Mouse (Mus musculus) MEL (cell line): Measurements from ENCODE around the gene Sfrp4. TPM values are rescaled to one million over a fixed set of nuclear protein-coding genes. Genes with fewer than 3 reads are reported as not detected.

Experiments
- DNase-seq: peaks from one replicate; pipeline ENCODE4 v3.0.0; 2011; ENCODE audit warnings: low read depth, low spot score
- H3K27ac ChIP-seq: 2 replicates; pipeline ENCODE4 v1.5.1; 2012; ENCODE audit warnings: low read depth, mild to moderate bottlenecking, control low read depth, low read length, moderate library complexity; ENCODE audit not compliant: control insufficient read depth
- H3K27me3 ChIP-seq, 2 experiments: fragments of 150-350 bp in 1 of 2; sonication (generic) in 1 of 2; 2 replicates each; pipeline ENCODE4 v1.6.1; 2012; ENCODE audit warnings: low read length in 2 of 2, mild to moderate bottlenecking in 2 of 2, improper control_type of control experiment in 1 of 2, moderate library complexity in 1 of 2; ENCODE audit not compliant: insufficient read depth in 2 of 2, control insufficient read depth in 1 of 2
- H3K36me3 ChIP-seq, 2 experiments: 2 replicates each; pipeline ENCODE4 v1.6.1; 2012 to 2014; ENCODE audit warnings: low read length in 2 of 2, improper control_type of control experiment in 1 of 2, inconsistent platforms in 1 of 2, mild to moderate bottlenecking in 1 of 2; ENCODE audit not compliant: insufficient read depth in 2 of 2, control insufficient read depth in 1 of 2
- H3K4me1 ChIP-seq, 2 experiments: fragments of 150-350 bp in 1 of 2; sonication (generic) in 1 of 2; 2 replicates each; pipeline ENCODE4 v1.6.1; 2012; ENCODE audit warnings: low read length in 2 of 2, improper control_type of control experiment in 1 of 2, mild to moderate bottlenecking in 1 of 2; ENCODE audit not compliant: insufficient read depth in 2 of 2, control insufficient read depth in 1 of 2
- H3K4me3 ChIP-seq, 2 experiments: fragments of 150-350 bp in 1 of 2; sonication (generic) in 1 of 2; 2 replicates each; pipeline ENCODE4 v1.5.1; 2012; ENCODE audit warnings: low read depth in 2 of 2, low read length in 2 of 2, mild to moderate bottlenecking in 2 of 2, moderate library complexity in 2 of 2, control low read depth in 1 of 2, improper control_type of control experiment in 1 of 2; ENCODE audit not compliant: control insufficient read depth in 1 of 2, insufficient read depth in 1 of 2
- H3K79me2 ChIP-seq: 2 replicates; pipeline ENCODE4 v1.6.1; 2012; ENCODE audit warnings: mild to moderate bottlenecking, low read length, moderate library complexity; ENCODE audit not compliant: control insufficient read depth, poor library complexity, insufficient read depth
- H3K9ac ChIP-seq: 2 replicates; pipeline ENCODE4 v1.6.1; 2012; ENCODE audit warnings: low read depth, mild to moderate bottlenecking, control low read depth, low read length, moderate library complexity; ENCODE audit not compliant: control insufficient read depth, poor library complexity, severe bottlenecking
- H3K9me3 ChIP-seq: fragments of 150-350 bp; sonication (generic); replicated peaks from 2 replicates; pipeline ENCODE4 v1.6.1; 2012; ENCODE audit warnings: mild to moderate bottlenecking, low read length, improper control_type of control experiment, moderate library complexity; ENCODE audit not compliant: insufficient read depth
- BHLHE40 ChIP-seq: IDR thresholded peaks from 2 replicates; pipeline ENCODE4 v1.6.1; 2012; ENCODE audit warnings: low read depth, mild to moderate bottlenecking, inconsistent platforms, low read length, improper control_type of control experiment, borderline replicate concordance
- CHD1 ChIP-seq: IDR thresholded peaks from 2 replicates; pipeline ENCODE4 v1.6.1; 2012; ENCODE audit warnings: low read depth, mild to moderate bottlenecking, inconsistent platforms, low read length, improper control_type of control experiment
- E2F4 ChIP-seq: IDR thresholded peaks from 2 replicates; pipeline ENCODE4 v1.6.1; 2011; ENCODE audit warnings: low read depth, low read length, improper control_type of control experiment, borderline replicate concordance
- ETS1 ChIP-seq: IDR thresholded peaks from 2 replicates; pipeline ENCODE4 v1.6.1; 2012; ENCODE audit warnings: low read depth, mild to moderate bottlenecking, inconsistent platforms, low read length, improper control_type of control experiment, moderate library complexity
- GABPA ChIP-seq: IDR thresholded peaks from 2 replicates; pipeline ENCODE4 v1.6.1; 2012; ENCODE audit warnings: low read depth, mild to moderate bottlenecking, inconsistent platforms, low read length, improper control_type of control experiment, moderate library complexity
- JUND ChIP-seq: IDR thresholded peaks from 2 replicates; pipeline ENCODE4 v1.6.1; 2011; ENCODE audit warnings: low read depth, mild to moderate bottlenecking, improper control_type of control experiment, low read length
- KAT2A ChIP-seq: conservative IDR thresholded peaks from 2 replicates; pipeline ENCODE4 v1.6.1; 2012; ENCODE audit warnings: low read depth, low read length, improper control_type of control experiment, inconsistent platforms
- MAFK ChIP-seq: IDR thresholded peaks from 2 replicates; pipeline ENCODE4 v1.6.1; 2011; ENCODE audit warnings: low read depth, mild to moderate bottlenecking, low read length, improper control_type of control experiment, borderline replicate concordance
- MAX ChIP-seq: IDR thresholded peaks from 2 replicates; pipeline ENCODE4 v1.6.1; 2011; ENCODE audit warnings: low read length, improper control_type of control experiment
- MAZ ChIP-seq: IDR thresholded peaks from 2 replicates; pipeline ENCODE4 v1.6.1; 2012; ENCODE audit warnings: low read depth, mild to moderate bottlenecking, inconsistent platforms, low read length, improper control_type of control experiment
- MXI1 ChIP-seq: IDR thresholded peaks from 2 replicates; pipeline ENCODE4 v1.6.1; 2011; ENCODE audit warnings: mild to moderate bottlenecking, low read depth, low read length, improper control_type of control experiment
- MYB ChIP-seq: IDR thresholded peaks from 2 replicates; pipeline ENCODE4 v1.6.1; 2011; ENCODE audit warnings: mild to moderate bottlenecking, low read depth, low read length, improper control_type of control experiment
- NRF1 ChIP-seq: IDR thresholded peaks from 2 replicates; pipeline ENCODE4 v1.6.1; 2014; ENCODE audit warnings: low read depth, mild to moderate bottlenecking, inconsistent platforms, low read length, improper control_type of control experiment, moderate library complexity; ENCODE audit not compliant: poor library complexity, insufficient read depth, severe bottlenecking
- POLR2A ChIP-seq, 2 experiments: IDR thresholded peaks; 2 replicates each; pipeline ENCODE4 v1.6.1; 2011 to 2012; ENCODE audit warnings: low read length in 2 of 2, mild to moderate bottlenecking in 2 of 2, control low read depth in 1 of 2, improper control_type of control experiment in 1 of 2, low read depth in 1 of 2, moderate library complexity in 1 of 2; ENCODE audit not compliant: control insufficient read depth in 1 of 2, insufficient read depth in 1 of 2, poor library complexity in 1 of 2
- POLR2AphosphoS2 ChIP-seq: IDR thresholded peaks from 2 replicates; pipeline ENCODE4 v1.6.1; 2011; ENCODE audit warnings: low read length, improper control_type of control experiment
- POLR2AphosphoS5 ChIP-seq: IDR thresholded peaks from 2 replicates; pipeline ENCODE4 v1.6.1; 2012; ENCODE audit warnings: low read depth, borderline replicate concordance, mild to moderate bottlenecking, inconsistent platforms, low read length, moderate library complexity, mixed read lengths
- RCOR1 ChIP-seq: IDR thresholded peaks from 2 replicates; pipeline ENCODE4 v1.6.1; 2012; ENCODE audit warnings: low read depth, mild to moderate bottlenecking, inconsistent platforms, low read length, improper control_type of control experiment
- SIN3A ChIP-seq: IDR thresholded peaks from 2 replicates; pipeline ENCODE4 v1.6.1; 2012; ENCODE audit warnings: low read length, improper control_type of control experiment, inconsistent platforms
- TAL1 ChIP-seq: IDR thresholded peaks from 2 replicates; pipeline ENCODE4 v1.6.1; 2012; ENCODE audit warnings: mild to moderate bottlenecking, inconsistent platforms, low read length, moderate library complexity, mixed read lengths
- TBP ChIP-seq: IDR thresholded peaks from 2 replicates; pipeline ENCODE4 v1.8.0; 2011; ENCODE audit warnings: low read depth, low read length, improper control_type of control experiment
- TCF12 ChIP-seq: IDR thresholded peaks from 2 replicates; pipeline ENCODE4 v1.6.1; 2014; ENCODE audit warnings: low read depth, mild to moderate bottlenecking, inconsistent platforms, low read length, improper control_type of control experiment, moderate library complexity
- USF1 ChIP-seq: IDR thresholded peaks from 2 replicates; pipeline ENCODE4 v1.6.1; 2014; ENCODE audit warnings: low read depth, mild to moderate bottlenecking, inconsistent platforms, low read length, improper control_type of control experiment, moderate library complexity
- ZC3H11A ChIP-seq: IDR thresholded peaks from 2 replicates; pipeline ENCODE4 v1.6.1; 2012; ENCODE audit warnings: low read depth, mild to moderate bottlenecking, inconsistent platforms, low read length, improper control_type of control experiment
- ZMIZ1 ChIP-seq: IDR thresholded peaks from 2 replicates; pipeline ENCODE4 v1.6.1; 2012; ENCODE audit warnings: low read depth, mild to moderate bottlenecking, inconsistent platforms, low read length, improper control_type of control experiment, moderate library complexity
- polyA plus RNA-seq, 2 experiments: library from polyadenylated mRNA; stranded (reverse) in 1 of 2; unstranded in 1 of 2; fragments of >175 nt in 1 of 2; fragments of >200 nt in 1 of 2; gene quantifications; 2 replicates each; pipeline versions ENCODE4 v1.2.1 to v1.2.4; 2012; ENCODE audit warnings: low replicate concordance in 2 of 2, low read depth in 1 of 2; ENCODE audit not compliant: insufficient read length in 2 of 2, insufficient read depth in 1 of 2, missing spikeins in 1 of 2
- total RNA-seq: library from RNA; depleted of rRNA; stranded (reverse); fragments of 300-350 nt; gene quantifications from 2 replicates; pipeline ENCODE4 v1.2.3, GENCODE M21; 2012

Gene Sfrp4
- total and polyA plus RNA-seq, 3 experiments, result 0.19 TPM; not detected in 2

DNA sequence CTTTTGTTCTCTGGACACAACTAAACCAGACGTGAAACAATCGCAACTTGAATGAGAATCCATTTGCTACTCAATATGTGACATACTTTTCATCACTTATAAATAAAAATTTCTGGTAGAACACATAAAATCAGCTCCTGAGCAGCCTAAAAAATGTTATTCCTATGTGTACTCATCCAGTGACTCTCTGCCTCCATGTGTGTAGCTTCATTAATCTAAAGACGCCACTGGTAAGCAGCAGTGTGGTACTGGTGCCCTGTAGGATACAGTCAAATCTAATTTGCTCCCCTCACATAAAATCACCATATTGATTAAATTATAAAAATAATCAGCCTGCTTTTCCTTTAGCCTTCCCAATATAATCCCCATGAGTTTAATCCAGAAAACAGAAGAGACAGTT, 9.9 kb upstream of the Sfrp4 start:
- no peak for TF ChIP-seq MXI1
- no peak for TF ChIP-seq POLR2AphosphoS5
- no peak for TF ChIP-seq KAT2A
- no peak for TF ChIP-seq USF1
- TF ChIP-seq MYB, result no peak
- TF ChIP-seq MAFK, result no peak
- no peak for TF ChIP-seq NRF1
- no peak for TF ChIP-seq RCOR1
- TF ChIP-seq MAX, result no peak
- no peak for TF ChIP-seq ZMIZ1
- no peak for TF ChIP-seq E2F4
- no peak for TF ChIP-seq TAL1
- no peak for TF ChIP-seq POLR2A (IDR thresholded peaks at IDR 0.05; ENCODE audit: control insufficient read depth in 1 of 2, insufficient read depth in 1 of 2, low read depth in 1 of 2, low read length in 2 of 2, poor library complexity in 1 of 2)
- no peak for TF ChIP-seq GABPA
- no peak for TF ChIP-seq ZC3H11A
- TF ChIP-seq TBP, result no peak
- TF ChIP-seq BHLHE40, result no peak
- TF ChIP-seq ETS1, result no peak
- TF ChIP-seq MAZ, result no peak
- TF ChIP-seq SIN3A, result no peak
- Histone ChIP-seq H3K36me3 (peaks cover 0 to 8% of the 10 kb centered on the region in 2 experiments; a peak in 2 of 4 replicates), H3K9me3 (no peaks in the 10 kb centered on the region), H3K79me2 (no peaks in the 10 kb centered on the region), H3K9ac (no peak overlapping the region), H3K4me1 (peaks cover 0 to 1% of the 10 kb centered on the region in 2 experiments; a peak in 2 of 4 replicates), H3K4me3 (no peak overlapping the region), H3K27me3 (no peaks in the 10 kb centered on the region), H3K27ac (no peak overlapping the region)
- DNase-seq, result no peak

DNA sequence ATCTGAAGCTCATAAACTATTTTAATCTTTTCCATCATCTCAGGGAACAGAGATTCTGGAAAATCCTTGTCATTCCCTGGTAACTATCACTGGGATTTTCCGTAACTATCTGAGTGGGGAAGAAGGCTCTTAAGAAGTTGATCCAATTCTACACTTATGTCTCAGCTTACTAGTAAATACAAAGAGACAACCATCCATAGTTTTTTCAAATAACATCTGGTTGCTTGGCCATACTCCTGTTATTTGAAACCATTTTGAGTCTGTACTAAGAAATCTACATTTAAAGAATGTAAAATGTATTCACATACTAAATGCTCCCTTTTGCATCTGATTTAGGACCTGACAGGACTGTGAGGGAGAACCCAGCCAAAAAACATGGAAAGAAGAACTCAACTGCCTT, 9.5 kb upstream of the Sfrp4 start:
- H3K36me3 ChIP-seq, result peaks cover 0 to 6% of the 10 kb centered on the region in 2 experiments; a peak in 2 of 4 replicates
- TF ChIP-seq TCF12 (no peak), MXI1 (no peak), BHLHE40 (no peak), POLR2A (IDR thresholded peaks at IDR 0.05; ENCODE audit: control insufficient read depth in 1 of 2, insufficient read depth in 1 of 2, low read depth in 1 of 2, low read length in 2 of 2, poor library complexity in 1 of 2) (no peak), RCOR1 (no peak), NRF1 (no peak), POLR2AphosphoS2 (no peak), MYB (no peak), E2F4 (no peak), JUND (no peak), CHD1 (no peak), SIN3A (no peak)
- H3K4me1 ChIP-seq, result no peaks in the 10 kb centered on the region; a peak in 1 of 4 replicates
- no peaks in the 10 kb centered on the region for H3K9me3 ChIP-seq
- DNase-seq, result no peak
- H3K4me3 ChIP-seq, result no peak overlapping the region
- no peaks in the 10 kb centered on the region for H3K79me2 ChIP-seq
- H3K27ac ChIP-seq, result no peak overlapping the region
- H3K27me3 ChIP-seq, result no peaks in the 10 kb centered on the region
- no peak overlapping the region for H3K9ac ChIP-seq
